Mouse (Mus musculus) cerebellum, adult 2 months (tissue): ENCODE measurements around the gene H2-K1. TPM values are rescaled to one million over a fixed set of nuclear protein-coding genes. Genes with fewer than 3 reads are reported as not detected.
"Not testable (repeated sequence)": the region's sequence is repeated elsewhere in the genome, so short reads cannot be mapped to it uniquely, and the experiment has no call there.

Source experiments
- DNase-seq, 2 experiments: peaks; one replicate each; pipeline ENCODE4 v3.0.0; 2021
- H3K27ac ChIP-seq: fragments of 200-500 bp; 2 replicates; pipeline ENCODE4 v1.5.1; 2012; ENCODE audit warnings: low read length, control low read depth, inconsistent platforms; ENCODE audit not compliant: insufficient read depth
- H3K27me3 ChIP-seq: fragments of 200-500 bp; 2 replicates; pipeline ENCODE4 v1.6.1; 2012; ENCODE audit warnings: inconsistent platforms, mild to moderate bottlenecking, low read length, moderate library complexity; ENCODE audit not compliant: control insufficient read depth, insufficient read depth
- H3K4me1 ChIP-seq: fragments of 200-500 bp; 2 replicates; pipeline ENCODE4 v1.6.1; 2011; ENCODE audit warnings: low read length; ENCODE audit not compliant: control insufficient read depth, insufficient read depth
- H3K4me3 ChIP-seq: fragments of 200-500 bp; replicated peaks from 2 replicates; pipeline ENCODE3; 2011; ENCODE audit warnings: mild to moderate bottlenecking, low read depth, low read length, control low read depth; ENCODE audit not compliant: insufficient read depth
- CTCF ChIP-seq: fragments of 200-500 bp; IDR thresholded peaks from 2 replicates; pipeline ENCODE4 v1.5.1; 2011; ENCODE audit warnings: low read depth, mild to moderate bottlenecking, control low read depth, low read length, moderate library complexity, borderline replicate concordance; ENCODE audit not compliant: insufficient read depth
- POLR2A ChIP-seq: fragments of 200-500 bp; IDR thresholded peaks from 2 replicates; pipeline ENCODE4 v1.6.1; 2011; ENCODE audit warnings: low read length, control low read depth, borderline replicate concordance; ENCODE audit not compliant: insufficient read depth
- WGBS: fragments of 180-500 bp; shearing (Covaris S2); methylation state at CpG from one replicate; pipeline ENCODE4 v1.1.7; 2018; 5-methylcytosine and 5-hydroxymethylcytosine counted together
- polyA plus RNA-seq: library from polyadenylated mRNA; depleted of rRNA; stranded (reverse); fragments of >200 nt; gene quantifications from 2 replicates; pipeline ENCODE4 v1.2.3, GENCODE M21; 2012

The H2-K1 gene
- polyA plus RNA-seq, 1 experiment = 77.5 TPM

DNA sequence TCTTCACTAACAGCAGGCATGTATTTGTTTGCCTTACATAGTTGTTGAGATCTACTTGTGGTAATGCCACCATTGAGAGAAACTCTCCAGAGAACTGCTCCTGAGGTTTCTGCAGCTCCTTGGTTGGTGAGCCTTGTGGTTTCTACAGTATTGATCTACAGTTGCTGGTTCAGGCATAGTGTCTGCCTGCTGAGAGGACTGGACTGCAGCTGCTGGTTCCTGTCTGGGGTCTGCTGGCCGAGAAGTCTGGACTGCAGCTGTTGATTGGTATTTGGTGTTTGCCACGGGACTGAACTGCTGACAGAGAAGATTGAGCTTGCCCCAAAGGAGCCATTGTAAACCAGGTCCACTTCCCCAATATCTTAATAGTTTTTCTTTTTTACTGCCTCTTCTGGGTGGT, 6.4 kb upstream of the H2-K1 start:
- H3K27ac ChIP-seq = no peak overlapping the region
- no peaks in the 10 kb centered on the region for H3K27me3 ChIP-seq
- TF ChIP-seq POLR2A = no peak
- TF ChIP-seq CTCF = no peak
- H3K4me3 ChIP-seq = no peak overlapping the region
- 27% methylated on average over 2 of the region's 2 CpGs for WGBS
- no peaks in the 10 kb centered on the region for H3K4me1 ChIP-seq
- DNase-seq = no peak

DNA sequence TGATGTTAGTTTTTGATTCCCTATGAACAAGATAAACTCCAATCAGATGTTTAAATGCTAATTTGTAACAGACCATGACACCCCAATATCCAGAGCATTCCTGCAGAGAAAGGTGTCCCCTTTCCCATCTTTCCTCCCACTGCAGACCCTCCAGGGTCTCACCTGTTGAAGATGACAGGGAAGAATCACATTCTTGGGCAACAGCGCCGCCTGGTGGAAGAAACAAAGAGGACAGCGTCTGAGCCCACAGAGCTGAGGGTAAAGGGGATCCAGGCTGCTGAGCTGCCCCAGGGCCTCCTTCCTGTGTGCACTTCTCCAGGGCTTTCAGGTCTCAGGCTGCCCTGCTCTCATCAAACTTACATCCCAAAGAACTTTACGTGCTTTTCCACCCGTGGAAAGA, 3.3 kb upstream of the H2-K1 start:
- TF ChIP-seq CTCF (peak; percentile 56), POLR2A (no peak)
- peak in 1 of 2 experiments; percentile 32 for DNase-seq
- Histone ChIP-seq H3K27me3 (peaks cover 3% of the 10 kb centered on the region), H3K27ac (no peak overlapping the region), H3K4me3 (no peak overlapping the region), H3K4me1 (0 out of 2 replicates have a peak, but pooled peaks cover 2% of the 10 kb centered on the region)
- WGBS = 7% methylated on average over 5 of the region's 5 CpGs

DNA sequence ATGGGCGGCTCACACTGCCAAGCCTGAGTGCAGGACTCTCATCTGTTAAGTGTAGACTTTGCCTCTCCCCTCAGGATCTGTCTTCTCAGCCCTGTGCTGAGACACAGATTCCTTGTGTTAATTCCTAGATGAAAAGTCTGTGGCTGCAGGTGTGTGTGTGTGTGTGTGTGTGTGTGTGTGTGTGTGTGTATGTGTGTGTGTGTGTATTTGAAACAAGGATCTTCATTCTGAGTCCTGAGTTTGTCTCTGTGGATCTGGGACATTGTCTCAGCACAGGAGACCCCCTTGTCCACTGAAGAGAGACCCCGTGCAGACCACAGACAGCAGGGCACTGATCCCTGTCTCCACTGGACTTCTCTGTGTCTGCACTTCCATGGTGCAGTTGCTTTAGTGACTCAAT, 649 bp upstream of the H2-K1 start:
- H3K27me3 ChIP-seq, DNase-seq, H3K27ac ChIP-seq, H3K4me1 ChIP-seq, H3K4me3 ChIP-seq: not testable (repeated sequence)
- WGBS = 58% methylated on average over 2 of the region's 2 CpGs

DNA sequence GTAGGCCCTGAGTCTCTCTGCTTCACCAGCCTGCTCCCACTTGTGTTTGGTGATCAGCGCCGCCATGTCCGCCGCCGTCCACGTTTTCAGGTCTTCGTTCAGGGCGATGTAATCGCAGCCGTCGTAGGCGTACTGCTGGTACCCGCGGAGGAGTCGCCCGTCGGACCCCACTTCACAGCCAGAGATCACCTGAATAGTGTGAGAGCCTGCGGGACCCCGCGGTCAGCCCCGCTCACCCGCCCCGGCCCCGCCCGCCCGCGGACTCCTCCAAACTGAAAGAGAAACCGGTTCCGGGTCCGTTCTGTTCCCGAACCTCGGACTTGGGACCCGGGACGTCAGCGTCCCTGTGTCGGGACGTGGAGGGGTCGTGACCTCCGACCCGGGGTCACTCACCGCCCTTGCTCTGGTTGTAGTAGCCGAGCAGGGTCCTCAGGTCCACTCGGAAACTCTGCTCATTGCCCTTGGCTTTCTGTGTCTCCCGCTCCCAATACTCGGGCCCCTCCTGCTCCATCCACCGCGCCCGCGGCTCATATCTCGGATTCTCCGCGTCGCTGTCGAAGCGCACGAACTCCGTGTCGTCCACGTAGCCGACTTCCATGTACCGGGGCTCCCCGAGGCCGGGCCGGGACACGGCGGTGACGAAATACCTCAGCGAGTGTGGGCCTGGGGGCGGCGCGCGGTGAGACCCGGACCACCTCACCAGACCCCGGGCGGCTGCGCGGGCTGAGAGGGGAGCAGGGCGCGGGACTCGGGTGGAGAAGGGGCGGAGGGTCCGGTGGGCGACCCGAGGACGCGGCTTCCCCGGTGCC, 602 bp downstream of the H2-K1 start:
- TF ChIP-seq POLR2A (no peak), CTCF (no peak)
- 2% methylated on average over 87 of the region's 87 CpGs for WGBS
- H3K4me1 ChIP-seq = 0 out of 2 replicates have a peak, but pooled peaks cover 2% of the 10 kb centered on the region
- H3K27me3 ChIP-seq = peaks cover 3% of the 10 kb centered on the region
- H3K27ac ChIP-seq = no peak overlapping the region
- DNase-seq = no peak
- H3K4me3 ChIP-seq = peak overlapping the region; percentile 47

DNA sequence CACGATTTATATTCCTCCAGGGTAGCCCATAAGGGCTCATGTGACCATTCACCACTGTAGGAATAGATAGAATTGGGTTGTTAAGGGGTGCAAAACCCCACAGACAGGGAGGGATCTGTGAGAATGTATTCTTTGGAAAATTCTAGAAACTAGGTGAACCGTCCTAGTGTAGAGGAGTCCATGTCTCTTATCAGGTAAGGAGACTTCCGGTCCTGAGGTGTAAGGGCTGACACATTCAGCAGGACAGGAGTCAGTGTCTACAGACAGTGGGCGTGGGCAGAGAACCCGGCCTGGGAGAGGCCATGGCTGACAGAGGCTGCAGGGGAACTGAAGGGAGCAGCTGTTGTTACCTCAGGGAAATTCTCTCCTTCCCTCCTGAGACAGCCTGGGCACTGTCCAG, 1.4 kb downstream of the H2-K1 start:
- 56% methylated on average over 5 of the region's 5 CpGs for WGBS

DNA sequence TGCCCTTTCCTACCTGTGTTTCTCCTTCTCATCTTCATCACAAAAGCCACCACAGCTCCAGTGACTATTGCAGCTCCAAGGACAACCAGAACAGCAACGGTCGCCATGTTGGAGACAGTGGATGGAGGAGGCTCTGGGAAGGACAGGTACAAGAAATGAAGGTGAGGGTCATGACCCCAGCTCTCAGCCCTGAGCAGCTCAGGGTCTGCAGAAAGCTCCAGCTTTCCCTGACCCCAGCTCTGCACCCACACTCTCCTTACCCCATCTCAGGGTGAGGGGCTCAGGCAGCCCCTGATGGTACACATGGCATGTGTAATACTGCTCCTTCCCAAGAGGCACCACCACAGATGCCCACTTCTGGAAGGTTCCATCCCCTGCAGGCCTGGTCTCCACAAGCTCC, 3.1 kb downstream of the H2-K1 start:
- H3K4me1 ChIP-seq, DNase-seq, H3K4me3 ChIP-seq, H3K27me3 ChIP-seq, H3K27ac ChIP-seq: not testable (repeated sequence)
- 93% methylated on average over 2 of the region's 2 CpGs for WGBS

More for the DNA sequence above, 1.4 kb downstream of the H2-K1 start:
- H3K27ac ChIP-seq, H3K4me3 ChIP-seq, H3K27me3 ChIP-seq, H3K4me1 ChIP-seq, DNase-seq: not testable (repeated sequence)

DNA sequence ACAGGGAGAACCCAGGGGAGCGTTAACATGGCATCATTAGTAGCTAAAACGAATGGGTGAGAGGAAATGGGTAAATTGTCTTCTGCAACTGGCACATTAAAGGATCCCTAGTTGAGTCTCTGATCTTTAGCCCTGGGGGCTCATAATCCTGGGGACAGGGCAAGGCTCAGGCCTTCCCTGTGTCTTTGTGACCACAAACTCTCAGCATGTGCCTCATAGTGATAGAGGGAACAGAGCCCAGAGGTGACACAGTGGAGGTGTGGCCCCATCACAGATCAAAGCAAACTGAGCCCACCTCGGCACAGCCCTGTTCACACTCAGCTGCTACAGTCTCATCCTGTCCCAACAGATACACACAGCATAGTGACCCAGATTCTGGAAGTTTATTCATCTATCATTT, 4.5 kb downstream of the H2-K1 start:
- Histone ChIP-seq H3K4me3 (no peak overlapping the region), H3K4me1 (0 out of 2 replicates have a peak, but pooled peaks cover 2% of the 10 kb centered on the region), H3K27ac (no peak overlapping the region), H3K27me3 (peaks cover 3% of the 10 kb centered on the region)
- WGBS = 73% methylated on average over 3 of the region's 3 CpGs
- DNase-seq = no peak
- no peak for TF ChIP-seq POLR2A
- no peak for TF ChIP-seq CTCF

DNA sequence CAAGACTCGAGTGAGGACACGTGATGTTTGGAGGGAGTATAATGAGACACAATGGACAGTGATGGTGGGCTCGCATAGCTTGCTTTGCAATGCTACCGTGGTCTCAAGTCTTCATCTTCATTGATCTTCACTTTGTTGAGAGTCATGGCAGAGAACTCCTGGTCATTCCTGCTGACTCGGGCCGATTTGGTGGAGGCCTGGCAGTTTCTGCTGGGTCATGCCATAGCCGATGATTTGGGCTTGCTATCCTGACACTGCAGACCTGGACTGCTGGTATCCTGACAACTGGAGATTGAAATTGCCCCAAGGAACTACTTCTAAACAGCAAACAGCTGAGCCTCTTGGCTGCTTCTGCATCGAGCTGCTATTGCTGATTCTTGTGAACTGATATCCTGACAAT, 5.2 kb downstream of the H2-K1 start:
- Histone ChIP-seq H3K4me3 (no peak overlapping the region), H3K4me1 (0 out of 2 replicates have a peak, but pooled peaks cover 2% of the 10 kb centered on the region), H3K27ac (no peak overlapping the region), H3K27me3 (peaks cover 2% of the 10 kb centered on the region)
- WGBS = 90% methylated on average over 8 of the region's 8 CpGs
- no peak for TF ChIP-seq CTCF
- no peak for TF ChIP-seq POLR2A
- no peak for DNase-seq
